Mouse (Mus musculus): ENCODE data around the gene Akr1b3.
"Not testable (repeated sequence)": the region's sequence is repeated elsewhere in the genome, so short reads cannot be mapped to it uniquely, and the experiment has no call there.

Gene Akr1b3

DNA sequence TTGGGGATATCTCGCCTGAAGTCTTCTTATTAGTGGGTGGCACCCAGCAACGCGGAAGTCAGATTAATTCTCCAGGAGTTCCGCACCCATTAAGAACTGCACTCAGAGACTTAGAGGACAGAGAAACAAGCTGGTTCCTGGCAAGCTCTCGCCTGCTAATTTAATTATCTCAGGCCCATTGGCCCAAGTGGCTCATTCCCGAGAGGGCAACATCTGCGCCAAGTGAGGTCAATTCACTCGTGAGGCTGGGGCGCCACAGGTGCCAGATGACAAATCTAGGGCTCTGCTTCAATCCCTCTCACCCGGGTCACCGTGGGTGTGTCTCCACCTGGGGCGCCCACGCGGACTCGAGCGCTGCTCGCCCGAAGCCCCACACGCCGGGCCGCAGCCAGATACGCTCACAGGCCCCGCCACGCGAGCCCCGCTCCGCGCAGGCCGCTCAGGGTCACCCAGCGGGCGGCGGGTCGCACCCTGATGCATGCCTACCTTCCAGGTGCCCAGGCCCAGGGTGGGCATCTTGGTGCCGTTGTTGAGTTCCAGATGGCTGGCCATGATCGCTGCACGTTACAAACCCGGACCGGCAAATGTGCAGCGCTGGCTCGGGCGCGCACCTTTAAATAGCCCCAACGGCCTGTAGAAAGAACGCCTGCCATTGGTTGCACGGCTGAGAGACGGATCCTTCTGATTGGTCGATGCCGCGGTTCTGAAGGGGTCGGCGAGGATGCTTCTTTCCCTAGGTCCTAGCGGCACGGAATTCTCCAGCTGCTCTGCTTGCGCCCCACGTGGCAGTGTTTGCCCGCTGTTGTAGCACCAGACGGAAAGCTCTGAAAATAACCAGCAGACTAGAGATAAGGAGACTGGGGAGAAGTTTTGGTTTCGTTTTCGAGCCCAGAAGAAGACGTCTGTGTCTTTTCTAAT lies at the start of gene Akr1b3:
Gene Akr1b3 (minus strand): TSS at position 625 of the 918 bp plus-strand sequence.
- DNase-seq, result peak; percentile 95

DNA sequence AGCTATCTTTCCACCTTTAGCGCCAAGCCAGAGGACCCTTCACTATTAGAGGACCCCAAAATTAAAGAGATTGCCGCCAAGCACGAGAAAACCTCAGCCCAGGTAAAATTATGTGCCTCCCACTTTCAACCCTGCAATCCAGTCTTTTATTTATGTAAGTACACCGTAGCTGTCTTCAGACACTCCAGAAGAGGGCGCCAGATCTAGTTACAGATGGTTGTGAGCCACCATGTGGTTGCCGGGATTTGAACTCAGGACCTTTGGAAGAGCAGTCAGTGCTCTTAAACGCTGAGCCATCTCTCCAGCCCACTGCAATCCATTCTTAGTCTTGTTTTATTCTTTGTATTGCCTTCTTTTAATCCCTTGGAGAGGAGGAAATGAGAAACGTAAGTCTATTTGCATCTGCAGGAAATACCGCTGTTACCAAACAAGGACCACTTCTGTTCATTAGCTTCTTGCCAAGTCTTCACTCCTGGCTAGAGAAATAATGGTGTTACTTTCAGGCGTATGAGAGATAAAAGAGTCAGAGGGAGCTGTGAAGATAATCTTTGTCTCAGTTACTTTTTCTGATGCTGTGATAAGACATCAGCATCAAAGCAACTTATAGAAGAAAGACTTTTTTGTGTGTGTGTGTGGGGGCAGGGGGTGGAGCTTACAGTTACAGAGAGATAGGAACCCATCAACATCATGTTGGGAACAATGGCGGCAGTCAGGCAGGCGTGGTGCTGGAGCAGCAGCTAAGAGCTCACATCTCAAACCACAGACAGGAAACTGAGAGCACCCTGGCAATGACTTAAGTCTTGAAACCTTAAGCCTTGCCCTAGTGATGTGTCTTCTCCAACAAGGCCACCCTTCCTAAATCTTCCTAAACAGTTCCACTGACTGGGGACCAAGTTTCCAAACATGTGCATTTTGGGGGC lies 47.2 kb upstream of the Akr1b3 start:
- DNase-seq, result no peak

DNA sequence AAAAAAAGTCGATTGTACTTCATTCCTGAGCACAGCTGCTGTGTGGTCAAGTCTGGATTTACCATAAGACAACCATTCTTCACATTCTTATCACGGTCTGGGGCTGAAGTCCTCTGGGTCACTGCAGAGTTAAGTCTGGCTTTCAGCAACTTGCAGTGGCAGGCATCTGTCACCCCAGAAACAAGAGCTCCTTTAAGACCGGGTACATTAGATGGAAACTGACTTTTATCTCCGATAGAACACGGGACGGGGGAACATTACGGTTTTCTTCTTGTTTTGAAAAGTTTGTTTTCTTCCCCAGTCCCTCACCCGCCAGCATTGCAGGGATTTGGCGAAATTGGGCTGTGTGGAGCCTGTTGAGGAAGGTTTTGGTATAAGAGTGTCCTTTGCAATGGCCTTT lies 38.6 kb upstream of the Akr1b3 start:
- no peak for DNase-seq

DNA sequence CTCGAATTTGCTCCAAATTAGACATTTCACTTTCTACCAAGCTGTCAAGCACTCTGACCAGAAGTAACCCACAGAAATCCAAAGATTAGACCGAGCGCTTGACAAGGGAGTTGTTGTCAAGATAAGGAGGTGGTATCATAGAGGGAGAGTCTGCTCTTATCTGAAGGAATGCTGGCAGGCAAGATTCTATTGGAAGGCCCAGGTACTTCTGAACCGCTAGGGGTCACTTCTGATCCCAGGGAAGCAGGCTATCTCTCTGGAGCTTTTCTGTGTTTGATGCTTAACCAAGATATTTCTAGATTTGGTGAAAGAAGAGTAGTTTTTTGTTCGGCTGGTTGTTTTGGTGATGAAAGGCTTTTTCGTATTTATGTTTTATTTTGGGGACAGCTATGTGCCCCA lies 38.1 kb upstream of the Akr1b3 start:
- peak in 1 of 2 experiments; percentile 21 for DNase-seq

DNA sequence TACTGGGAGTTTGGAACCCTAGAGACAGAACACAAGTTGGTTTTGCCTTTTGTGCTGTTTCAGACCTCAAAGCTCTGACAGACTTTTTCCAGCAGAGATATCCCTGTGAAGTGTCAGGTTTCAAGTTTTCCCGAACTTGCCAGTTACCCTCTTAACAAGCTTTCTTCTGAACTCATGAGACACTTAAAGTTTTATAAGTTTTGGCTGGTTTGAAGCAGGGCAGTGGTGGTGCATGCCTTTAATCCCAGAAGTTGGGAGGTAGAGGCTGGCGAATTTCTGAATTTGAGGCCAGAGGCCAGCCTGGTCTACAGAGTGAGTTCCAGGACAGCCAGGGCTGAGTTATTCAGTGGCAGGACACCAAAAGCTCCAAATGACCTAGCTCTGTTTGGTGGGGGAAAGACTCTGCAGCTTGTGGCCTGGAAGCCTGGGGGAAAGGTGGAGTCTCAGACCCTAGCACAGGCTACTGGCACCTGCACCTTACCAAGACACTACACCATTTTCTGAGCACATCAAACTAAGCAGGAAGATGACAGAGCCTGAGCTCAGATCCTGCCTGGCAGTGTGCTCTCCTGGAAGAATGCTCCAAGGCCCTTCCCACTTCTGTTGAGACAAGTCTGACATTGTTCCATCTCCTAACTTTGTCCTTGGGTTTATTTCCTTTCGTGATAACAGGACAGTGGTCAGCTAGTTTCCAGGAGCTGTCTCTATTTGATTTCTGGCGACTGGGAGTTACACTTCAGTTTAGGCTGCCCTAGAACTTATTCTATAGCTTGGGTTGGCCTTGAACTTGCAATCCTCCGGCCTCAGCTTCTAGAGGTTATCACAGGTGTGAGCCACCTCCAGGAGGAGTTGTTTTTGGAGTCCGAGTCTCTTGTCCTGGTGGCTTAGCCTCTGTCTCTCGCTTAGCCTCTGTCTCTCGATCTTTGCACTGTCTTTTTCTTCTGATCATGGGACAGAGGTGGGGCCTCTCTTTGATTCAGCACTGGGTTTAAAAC lies 37.4 kb upstream of the Akr1b3 start:
- DNase-seq, result no peak

DNA sequence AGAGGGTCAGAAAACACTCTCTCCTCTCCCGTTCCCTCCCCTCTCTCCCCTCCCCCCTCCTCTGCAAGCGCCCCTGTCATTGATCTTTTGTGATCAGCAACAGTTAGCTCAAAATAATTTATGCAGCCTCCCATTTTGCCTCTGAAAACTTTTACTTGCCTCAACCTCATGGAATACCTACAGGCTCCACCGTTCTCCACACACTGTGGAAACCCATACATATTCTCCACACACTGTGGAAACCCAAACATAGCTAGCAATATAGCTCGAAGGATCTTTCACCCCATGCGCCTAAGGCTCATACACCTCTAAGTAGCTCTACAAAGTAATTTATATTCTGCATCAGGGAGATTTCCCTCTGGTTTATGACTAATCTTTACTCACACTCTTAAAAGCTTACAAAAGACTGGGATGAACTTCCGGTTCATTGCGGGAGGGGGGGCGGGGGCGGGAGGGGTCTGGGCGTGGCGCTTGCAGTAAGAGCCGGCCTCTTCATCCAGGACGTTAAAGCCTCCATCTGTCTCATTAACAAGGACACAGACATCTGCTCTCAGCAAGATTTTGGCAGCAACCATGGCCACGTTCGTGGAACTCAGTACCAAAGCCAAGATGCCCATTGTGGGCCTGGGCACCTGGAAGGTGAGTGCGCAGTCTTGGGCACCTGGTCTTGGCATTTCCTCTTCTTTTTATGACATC lies 36.5 kb upstream of the Akr1b3 start, which contains the start of gene Akr1b8:
Gene Akr1b8 (plus strand): TSS at position 462 of the 696 bp plus-strand sequence.
- DNase-seq, result no peak

DNA sequence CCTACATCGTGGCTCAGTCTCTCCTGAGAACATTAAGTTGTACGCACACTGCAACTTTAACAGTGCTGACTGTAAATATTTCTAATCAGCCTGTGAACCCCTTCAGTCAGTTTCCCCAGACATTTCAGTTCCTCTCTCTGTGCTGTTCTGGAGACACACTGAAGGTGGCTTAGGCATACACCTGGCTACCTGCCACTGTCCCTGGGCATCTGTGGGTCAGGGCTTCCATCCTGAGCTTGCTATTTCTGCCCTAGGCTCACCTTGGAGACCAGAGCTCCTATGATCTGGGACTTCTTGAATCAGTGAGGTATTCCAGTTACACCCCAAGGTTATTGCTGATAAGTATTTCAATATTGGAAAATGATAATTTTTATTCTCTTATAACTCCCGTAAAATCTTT lies 35.1 kb upstream of the Akr1b3 start:
- no peak for DNase-seq

DNA sequence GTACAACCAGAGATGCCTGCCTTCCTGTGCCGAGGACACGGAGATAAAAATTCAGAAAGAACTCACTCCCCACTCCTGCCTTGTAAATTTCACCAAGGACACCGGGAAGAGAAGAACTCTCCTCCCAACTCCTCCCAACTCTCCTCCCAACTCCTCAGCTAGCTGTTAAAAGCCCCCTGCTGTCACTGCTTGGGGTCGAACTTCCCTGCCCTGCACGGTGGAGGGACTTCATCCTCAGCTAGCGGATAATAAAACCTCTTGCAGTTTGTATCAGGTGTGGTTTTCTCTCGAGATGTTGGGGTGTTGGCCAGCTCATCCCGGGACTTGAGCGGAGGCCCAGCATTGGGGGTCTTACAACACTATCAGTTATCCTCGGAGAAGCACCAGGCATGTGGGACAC lies 34.2 kb upstream of the Akr1b3 start:
- not testable (repeated sequence) for DNase-seq

DNA sequence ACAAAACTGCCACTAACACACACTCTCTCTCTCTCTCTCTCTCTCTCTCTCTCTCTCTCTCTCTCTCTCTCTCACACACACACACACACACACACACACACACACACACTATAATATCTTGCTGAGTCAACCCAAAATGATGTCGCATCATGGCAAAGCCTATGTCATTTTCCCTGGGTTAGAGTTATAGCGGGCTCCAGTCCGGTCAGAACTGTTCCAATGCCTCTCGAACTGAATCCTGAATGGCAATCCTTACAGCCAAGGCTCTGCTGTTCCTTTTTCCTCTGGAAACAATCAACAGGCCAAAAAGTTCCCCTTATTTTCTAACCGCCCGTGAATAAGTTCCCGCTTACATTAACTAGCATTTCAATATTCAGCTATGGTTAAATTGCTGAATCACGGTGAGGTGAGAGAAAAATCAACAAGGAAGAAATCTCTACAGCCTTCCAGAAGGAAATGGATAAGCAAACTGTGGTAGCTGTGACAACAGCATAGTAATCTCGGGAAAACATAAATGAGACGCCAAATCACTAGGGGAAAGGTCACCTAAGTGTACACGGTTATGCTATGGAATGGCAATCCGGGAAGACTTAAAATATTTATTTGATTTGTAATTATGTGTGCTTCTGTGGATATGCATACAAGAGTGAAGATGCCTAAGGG lies 32.9 kb upstream of the Akr1b3 start:
- peak in 1 of 2 experiments; percentile 28 for DNase-seq

DNA sequence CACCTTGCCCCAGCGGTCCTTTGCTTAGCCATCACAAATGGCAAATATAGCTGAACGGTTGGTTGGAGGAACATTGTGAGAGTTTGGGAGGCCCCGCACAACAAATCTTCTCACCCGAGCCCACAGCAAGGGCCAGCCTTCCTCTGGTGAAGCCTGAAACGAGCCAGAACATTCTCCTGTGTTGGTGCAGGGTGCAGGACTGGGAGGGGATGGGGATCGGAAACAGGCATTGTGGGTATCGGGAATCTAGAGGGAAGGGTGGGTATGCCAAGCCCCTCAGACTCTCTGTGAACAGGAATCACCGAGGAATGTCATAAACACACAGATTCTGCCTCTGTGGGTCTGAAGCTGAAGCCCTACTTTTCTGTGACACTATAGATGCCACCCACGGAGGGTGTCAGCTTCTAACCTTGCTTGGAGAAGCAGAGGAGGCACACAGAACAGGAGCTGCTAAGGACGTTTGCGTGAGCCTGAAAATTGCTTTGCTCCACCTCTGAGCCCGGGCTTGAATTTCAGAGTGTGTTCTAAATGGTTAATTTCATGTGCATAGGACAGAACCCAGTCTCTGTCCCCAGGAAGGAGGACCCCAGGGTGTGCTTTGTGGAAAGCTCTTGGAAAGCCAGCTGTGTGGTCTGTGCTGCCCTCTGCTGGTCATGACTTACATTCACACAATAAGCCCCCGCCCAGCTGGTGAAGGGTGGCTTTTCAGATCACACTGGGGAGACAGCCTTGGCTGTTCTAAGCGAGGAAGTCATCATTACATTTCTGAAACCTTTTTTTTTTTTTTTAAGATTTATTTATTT lies 29.0 kb upstream of the Akr1b3 start:
- peak; percentile 60 to 74 for DNase-seq

DNA sequence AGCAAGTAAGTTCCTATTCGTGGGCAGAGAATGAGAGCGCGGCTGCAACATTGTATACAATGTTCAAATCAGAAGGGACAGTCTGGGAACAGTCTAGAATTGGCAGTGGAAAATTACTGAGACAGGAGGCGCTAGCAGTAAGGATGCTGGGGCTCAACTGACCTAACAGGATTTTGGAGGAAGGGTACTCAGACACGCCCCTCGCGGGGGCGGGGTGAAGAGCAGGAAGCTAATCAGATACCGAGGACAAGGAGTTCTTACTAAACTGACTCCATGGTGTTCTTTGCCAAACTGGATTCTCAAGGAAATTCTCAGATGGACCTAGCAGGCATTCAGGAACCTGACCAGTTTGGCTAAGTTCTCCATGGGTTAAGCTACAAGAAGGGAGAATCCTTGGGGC lies 27.7 kb upstream of the Akr1b3 start:
- DNase-seq, result peak; percentile 56 to 68

DNA sequence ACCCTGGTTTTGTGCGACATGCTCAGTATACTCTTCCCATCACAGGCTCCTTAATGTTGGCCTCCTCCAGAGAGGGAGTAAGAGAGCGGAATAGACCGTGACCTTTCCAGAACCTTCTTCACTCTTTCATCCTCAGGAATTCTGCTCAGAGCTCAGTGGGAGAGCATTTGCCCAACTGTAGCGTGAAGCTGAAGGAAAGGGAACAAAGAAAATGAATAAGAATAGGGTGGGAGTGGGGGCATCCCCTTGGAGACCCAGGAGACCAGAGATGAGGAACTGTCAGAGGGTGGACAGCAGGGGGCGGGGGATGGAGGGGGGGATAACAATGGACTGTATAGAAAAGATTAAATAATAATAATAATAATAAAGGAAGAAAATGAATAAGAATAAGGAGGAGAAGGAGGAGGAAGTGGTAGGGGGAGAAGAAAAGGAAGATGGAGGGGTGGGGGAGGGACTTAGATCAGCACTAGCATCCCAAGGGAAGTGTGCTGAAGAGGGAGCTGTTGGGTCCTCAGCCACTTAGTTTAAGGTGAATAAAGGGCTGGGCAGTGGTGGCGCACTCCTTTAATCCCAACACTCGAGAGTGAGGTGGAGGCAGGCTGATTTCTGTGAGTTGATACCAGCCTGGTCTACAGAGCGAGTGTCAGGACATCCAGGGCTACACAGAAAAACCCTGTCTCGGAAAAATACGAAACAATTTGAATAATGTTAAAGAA lies 27.0 kb upstream of the Akr1b3 start:
- no peak for DNase-seq

DNA sequence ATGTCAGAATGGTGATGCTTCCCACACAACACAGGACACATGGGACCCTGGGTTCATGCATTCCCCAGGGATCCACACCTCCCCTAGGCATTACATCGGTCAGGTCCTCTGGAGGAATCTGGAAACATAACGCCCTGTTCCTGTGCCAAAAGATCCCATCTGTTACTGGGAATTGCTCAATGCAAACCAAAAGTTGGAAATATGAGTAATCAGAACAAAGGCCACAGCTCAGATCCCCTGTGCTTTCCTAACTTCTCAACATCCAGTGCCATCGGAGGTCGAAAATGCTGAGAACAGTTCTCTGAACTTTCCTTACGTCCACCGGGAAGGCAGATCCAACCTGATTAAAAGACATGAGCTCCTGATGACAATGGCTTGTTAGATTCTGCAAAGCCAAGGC lies 26.1 kb upstream of the Akr1b3 start:
- no peak for DNase-seq

DNA sequence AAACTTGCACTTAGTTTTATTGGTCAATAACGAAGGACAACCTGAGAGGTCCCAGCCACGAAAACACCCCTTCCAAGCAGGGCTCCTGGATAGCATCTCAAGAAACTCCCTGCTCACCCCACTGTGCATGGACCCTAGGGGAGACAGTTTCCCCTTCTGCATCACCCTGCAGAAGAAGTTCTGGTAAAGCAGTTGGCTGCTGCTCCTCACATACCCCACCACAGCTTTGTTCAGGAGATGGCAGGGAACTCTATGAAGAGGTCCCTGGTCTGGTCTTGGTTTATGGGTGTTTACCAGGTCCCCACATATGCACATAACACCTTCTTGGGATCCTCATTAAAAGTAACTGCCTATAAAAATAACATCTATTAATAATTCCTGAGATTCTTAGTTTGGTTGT lies 25.2 kb upstream of the Akr1b3 start:
- DNase-seq, result no peak

DNA sequence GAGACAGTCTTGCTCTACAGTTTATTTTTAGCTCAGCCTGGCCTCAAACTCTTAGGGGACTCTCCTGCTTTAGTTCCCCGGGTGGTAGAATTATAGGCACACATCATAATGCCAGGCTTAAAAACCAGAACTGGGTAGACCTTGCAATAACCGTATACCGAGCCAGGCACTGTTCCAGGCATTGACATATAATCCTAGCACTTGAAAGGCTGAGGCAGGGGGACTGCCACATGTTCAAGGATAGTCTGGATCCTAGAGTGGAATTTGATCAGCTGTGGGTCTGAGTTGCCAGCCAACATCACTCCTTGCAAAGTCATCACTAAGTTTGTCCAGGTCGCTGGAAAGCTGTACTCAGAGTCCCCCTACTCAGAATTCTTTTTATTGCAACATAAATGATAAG lies 24.7 kb upstream of the Akr1b3 start:
- no peak for DNase-seq

DNA sequence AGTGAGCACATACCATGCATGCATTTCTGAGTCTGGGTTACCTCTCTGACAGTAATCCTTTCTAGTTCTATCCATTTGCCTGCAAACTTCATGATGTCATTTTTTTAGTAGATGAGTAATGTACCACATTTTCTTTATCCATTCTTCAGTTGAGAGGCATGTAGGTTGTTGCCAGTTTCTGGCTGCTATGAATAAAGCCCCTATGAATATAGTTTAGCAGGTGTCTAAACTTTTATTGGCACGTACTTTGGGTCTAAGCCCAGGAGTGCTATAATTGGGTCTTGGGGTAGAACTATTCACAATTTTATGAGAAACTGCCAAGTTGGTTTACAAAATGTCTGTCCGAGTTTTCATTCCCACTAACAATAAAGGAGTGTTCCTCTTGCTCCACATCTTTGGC lies 20.5 kb upstream of the Akr1b3 start:
- no peak for DNase-seq

DNA sequence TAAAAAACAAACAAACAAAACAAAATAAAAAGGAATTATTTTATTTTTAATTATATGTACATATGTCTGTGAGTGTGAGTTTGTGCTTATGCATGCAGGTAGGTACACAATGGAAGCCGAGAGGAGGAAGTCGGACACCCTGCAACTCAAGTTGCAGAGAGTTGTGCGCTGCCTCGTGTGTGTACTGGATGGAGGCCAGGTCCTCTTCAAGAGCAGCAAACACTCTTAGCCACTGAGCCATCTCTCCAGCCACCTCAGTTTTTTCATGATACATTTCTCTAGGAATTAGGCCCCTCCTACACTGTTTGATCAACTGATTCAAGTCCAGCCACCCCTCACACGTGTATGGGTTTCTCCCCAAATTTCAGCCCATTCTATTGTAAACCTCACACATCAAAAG lies 17.4 kb upstream of the Akr1b3 start:
- DNase-seq, result peak; percentile 67 to 77

DNA sequence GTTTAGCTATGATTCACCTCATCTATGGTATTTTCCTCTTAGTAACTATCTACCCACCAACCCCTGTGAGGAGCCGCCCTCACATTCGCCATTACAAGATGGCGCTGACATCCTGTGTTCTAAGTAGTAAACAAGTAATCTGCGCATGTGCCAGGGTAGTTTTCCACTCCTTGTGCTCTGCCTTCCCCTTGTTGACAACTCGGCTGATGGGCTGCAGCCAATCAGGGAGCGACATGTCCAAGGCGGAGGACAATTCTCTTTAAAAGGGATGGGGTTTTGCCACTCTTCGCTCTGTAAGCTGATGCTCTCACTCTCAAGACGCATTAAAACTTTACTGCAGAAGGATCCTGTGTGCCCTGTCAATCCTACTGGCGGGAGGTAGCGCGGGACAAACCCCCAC lies 14.5 kb upstream of the Akr1b3 start:
- DNase-seq, result not testable (repeated sequence)

DNA sequence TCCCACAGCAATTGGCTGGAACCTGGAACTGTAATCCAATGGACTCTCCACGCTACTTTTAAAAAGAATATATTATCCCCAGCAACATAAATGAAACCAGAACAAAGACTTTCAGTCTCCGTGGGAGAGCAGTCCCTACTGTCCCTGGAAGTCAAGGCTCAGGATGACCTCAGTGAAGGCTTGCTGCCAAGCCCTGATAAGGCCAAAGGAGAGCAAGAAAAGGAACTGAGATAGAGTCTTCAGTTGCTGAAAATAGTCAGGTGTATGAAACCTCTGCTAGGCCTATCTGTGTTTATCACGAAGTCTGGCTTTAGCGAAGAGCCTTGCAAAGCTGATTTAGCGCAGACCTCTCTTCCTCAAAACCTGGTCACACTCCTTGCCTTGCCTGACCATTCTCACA lies 14.1 kb upstream of the Akr1b3 start:
- DNase-seq, result no peak

DNA sequence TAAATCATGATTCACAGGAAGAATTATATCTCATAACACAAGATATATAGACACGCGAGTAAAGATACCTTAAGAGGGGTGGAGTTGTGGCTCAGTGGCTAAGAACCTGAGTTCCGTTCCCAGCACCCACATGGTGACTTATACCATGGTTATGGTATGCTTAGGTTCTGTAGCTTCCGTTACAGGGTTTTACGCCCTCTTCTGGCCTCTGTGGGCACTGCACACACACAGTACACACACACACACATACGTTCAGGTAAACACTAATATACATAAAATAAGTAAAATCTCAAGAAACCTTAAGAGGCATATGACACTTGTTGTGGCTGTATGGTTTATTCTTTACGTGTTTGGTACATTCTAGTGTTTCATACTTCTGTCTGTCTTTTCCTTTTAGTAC lies 4.8 kb upstream of the Akr1b3 start:
- no peak for DNase-seq
